Mouse (Mus musculus): ENCODE measurements around the gene Man1b1.

Gene Man1b1

DNA sequence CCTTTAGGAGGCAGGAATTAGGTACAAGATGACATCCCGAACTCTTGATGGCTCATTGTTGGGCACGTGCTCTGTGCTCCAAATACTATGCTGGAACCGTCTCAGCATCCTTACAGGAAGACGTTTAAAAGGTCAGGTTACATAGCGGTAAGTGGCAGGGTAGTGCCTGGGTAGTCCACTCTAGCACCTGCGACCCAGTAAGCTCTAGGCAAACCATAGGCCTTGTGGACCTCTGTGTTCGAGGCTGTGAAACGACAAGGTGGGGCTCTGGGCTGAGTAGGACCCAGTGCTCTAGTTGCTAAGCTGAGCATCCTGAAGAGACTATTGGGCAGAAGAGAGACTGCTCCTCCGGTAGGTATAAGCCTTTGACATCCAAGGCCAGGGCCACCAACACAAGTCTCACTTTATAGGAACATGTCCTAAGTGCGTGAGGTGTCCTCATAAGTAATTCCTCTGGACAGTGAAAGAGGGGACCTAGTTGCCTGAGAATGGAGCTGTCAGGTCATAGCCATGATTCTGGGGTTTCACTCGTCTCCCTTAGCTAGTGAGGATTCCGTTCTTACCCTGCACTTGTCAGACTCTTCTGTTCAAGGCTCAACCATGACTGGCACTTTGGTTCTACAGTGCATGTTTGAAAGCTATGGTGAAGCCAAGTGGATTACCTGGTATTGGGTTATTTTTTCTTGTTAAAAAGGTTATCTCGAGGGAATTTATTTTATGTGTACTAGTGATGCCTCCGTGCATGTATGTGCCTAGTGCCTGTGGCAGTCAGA, 26.4 kb upstream of the Man1b1 start:
- DNase-seq (ENCODE audit: low spot score), result no peak

DNA sequence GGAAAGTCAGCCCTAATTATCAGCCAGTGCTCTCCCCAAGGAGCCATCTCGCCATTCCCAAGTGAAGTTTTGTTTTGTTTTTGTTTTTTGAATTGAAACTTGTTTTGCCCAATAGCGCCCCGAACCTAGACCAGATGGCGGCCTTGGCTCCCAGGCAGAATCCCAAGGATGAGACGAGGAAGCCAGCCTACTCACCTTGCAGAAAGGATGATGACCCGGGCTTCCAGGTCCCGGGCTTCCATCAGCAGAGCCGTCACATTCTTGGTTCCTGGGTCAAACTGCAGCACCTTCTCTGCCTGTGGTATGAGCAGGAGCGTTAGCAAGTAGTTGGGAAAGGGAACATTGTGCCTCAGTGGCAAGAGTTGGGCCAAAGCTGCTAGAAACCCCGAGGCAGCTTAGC, 22.0 kb upstream of the Man1b1 start:
- no peak for DNase-seq (ENCODE audit: low spot score)

DNA sequence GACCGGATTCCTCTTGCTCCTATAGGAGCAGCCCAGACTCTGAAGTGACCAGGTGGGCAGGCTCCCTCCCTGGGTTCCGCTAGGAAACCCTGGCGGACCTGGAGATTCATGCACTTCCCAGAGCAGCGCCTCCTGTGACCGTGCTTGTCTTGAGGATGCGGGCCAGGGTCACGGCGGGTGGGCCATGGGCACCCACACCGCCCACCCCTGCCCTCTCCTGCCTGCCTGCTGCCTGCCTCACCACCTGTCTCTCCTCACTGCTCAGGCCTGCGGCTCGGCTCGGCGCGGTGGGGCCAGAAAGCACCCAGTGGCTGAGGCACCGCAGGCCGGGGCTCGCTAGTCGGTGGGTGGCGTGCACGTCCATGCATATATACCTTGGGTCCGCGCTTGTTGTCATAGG, 21.2 kb upstream of the Man1b1 start:
- DNase-seq (ENCODE audit: low spot score), result no peak

DNA sequence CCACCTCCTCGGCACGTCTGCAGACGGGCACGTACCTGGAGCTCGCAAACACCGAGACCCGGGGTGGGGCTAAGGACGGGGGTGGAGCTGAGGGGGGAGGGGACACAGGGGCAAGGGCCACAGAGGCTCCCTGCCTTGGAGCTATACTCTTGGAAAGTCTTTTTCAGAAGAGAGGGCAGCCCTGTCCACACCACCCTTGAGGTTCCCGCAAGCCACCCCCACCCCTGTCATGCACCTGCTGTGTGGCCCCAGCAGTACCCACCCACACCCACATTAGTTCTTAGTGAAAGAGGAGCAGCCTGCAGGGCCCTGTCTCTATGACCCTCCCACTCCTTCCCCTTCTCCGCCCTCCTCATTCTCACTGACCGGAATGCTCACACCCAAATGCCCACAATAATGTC, 20.6 kb upstream of the Man1b1 start:
- DNase-seq (ENCODE audit: low spot score), result no peak

DNA sequence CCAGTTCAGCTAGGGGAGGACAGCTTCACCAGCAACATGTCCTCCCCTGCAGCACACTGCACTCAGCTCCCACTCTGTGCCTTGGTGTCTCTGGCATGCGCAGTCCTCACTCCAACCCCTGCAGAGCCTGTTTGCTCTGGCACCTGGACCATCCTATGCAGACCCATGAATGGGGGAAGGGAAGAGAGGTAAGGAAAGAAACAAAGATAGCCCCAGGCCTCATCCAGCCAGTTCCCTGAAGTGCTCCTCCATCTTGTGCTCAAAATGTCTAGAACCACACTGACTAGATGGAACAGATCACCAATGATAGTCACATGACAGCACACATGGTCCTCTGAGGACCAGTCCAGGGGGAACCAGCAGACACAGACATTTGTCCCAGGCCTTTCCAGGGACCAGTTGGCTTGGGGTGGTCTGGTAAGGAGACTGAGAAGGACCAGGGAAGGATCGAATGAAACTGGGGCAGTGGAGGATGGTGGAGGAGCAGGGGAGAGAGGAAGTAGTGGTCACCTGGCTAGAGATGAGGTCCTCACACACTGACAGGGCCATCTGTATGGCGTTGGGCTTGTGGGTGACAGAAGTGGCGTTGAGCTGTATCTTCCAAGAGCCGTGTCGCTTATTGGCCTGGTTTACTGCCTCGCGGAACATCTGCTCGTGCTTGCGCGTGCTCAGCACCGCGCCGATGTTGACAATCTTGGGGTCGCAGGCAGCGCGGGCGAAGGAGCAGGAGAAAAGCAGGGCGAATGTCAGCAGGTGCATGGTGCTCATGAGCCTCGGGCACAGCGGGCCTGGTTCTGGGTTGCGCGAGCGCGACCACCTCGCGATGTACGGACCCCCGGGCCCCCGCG, 13.8 kb upstream of the Man1b1 start:
- DNase-seq (ENCODE audit: low spot score), result no peak

DNA sequence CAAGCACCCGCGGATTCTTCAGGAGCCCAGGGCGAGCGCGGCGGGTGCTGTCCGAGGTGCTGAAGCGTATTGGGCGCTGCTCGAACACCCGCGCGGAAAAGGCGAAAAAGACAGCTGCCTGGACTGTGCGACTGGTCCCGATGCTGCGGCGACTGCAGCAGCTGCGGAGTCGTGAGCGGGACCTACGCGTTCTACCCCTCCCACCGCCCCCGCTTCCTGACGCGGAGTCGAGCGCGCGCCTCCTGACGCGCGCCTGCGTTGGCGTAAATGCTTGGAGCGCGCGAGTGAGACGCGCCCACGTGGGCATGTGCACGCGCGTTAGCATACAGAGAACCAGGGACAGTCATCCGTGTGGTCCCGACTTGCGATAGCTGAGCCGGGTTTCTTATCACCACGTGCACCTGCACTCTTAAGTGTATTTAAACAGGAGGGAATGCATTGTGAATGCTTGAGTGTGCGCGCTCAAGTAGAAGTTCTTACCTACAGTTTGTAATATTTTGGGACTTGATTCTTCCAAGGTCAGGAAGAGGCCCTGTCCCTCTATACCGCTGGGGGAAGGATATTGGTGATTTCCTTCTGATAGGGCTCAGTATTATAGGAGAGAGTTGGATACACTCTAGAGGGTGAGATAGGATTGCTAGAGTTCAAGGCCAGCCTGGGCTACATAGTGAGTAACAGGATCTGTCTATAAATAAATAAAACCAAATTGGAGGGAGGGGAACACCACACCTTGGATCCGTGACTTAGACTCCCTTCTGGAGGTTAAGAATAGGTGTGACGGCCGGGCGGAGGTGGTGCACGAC, 13.0 kb upstream of the Man1b1 start, which contains the start of gene Grin1:
Grin1 (minus strand) TSS at position 217 of the 803 bp plus-strand sequence.
- no peak for DNase-seq (ENCODE audit: low spot score)

DNA sequence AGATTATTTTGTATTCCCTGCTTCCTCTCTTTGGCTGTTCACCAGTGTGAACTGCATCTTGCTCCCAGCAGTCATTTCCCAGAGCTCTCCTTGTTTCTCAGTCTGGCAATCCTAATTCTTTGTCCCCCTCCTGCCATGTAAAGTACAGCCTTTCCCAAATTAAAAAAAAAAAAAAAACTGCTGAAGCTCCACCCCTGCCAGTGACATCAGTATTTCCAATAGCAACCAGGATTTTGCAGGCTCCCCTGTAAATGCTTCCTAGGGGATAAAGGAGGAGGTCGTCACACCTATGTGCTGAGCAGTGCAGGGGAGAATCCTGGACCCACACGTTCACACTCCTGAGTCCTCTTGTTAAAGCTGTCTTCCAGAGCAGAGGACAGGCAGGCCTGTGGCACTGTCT, 12.1 kb upstream of the Man1b1 start:
- no peak for DNase-seq (ENCODE audit: low spot score)

DNA sequence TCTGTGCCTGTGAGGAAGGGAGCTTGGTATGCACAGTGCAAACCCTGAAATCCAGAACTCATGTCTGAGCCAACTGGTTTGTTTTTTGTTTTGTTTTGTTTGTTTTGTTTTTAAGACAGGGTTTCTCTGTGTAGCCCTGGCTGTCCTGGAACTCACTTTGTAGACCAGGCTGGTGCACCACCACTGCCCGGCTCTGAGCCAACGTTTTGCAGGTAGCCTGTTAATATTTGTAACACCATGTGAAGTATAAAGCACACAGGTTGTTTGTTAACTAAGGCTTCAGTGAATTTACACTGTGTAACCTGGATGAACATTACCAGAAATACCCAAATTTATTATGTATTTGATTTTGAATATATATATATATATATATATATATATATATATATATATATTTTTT, 6.1 kb upstream of the Man1b1 start:
- no peak for DNase-seq (ENCODE audit: low spot score)

DNA sequence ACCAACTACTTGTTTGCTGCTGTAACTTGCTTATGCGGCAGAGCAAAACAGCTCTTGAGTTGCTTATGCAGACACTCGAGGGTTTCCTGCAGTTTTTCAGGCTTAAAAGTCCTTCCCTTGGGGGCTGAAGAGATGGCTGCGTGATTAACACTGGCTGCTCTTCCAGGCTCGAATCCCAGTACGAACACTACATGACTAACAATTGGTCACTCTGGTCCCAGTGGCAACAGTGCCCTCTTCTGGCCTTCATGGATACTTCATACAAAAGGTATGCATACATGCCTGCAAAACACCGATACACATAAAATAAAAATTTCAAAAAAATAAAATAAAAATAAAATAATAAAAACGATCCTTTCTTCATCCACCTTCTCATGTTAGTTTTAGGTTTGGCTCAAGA, 3.7 kb upstream of the Man1b1 start:
- DNase-seq (ENCODE audit: low spot score), result no peak

DNA sequence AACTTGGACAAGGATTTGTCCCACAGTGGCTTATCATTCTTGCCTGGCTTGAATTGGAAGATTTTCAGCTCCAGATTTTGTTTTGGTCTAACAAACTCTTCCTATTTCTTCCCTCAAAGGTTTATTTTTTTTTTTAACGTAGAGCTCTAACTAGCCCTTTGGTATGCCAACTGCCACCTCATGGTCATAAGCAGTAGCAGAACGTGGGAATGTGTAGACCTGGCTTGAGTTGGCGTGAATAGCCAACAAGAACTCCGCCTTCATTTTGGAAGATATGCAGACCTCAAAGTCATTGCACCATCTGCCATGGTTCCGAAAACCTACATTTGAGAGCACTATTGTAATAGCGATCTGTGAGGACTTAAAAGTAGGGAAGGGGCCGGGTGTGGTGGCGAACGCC, 668 bp upstream of the Man1b1 start:
- no peak for DNase-seq (ENCODE audit: low spot score)

DNA sequence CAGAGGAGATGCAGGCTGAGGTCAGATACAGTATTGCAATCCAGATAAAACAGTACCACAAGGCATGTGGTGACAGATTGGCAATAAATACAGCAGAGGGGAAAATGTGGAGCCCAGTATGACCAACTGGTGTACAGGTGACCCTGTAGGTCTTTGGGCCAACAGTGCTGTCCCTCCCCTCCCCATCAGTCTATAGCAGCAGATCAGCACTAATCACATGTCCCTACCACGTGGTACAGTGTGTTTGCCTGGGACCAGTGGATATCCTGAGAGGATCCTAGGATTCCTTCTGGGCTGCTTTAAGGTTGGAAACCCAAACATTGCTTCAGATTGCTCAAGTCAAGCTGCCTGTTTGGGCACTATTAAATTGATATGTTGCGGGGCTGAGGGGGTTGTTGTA, 1.4 kb downstream of the Man1b1 start:
- DNase-seq (ENCODE audit: low spot score), result no peak

DNA sequence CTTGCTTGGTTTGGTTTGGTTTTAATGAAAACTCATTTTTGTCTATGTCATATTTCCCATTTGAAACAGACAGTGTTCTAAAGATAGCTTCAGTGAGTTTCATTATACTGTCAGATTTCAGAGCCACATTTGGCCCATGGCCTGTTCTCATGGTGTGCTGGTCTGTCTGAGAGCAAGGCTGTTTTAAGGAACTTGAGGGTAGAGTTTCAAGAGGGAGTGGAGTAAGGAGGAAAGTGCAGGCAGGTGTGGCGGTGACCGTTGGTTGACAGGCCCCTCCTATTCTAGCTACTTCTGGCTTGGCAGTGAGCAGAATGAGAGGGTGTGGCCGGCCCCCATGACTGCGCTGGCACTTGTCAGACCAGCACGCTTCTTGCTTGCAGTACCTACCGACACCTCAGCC, 6.2 kb downstream of the Man1b1 start:
- DNase-seq (ENCODE audit: low spot score), result no peak

DNA sequence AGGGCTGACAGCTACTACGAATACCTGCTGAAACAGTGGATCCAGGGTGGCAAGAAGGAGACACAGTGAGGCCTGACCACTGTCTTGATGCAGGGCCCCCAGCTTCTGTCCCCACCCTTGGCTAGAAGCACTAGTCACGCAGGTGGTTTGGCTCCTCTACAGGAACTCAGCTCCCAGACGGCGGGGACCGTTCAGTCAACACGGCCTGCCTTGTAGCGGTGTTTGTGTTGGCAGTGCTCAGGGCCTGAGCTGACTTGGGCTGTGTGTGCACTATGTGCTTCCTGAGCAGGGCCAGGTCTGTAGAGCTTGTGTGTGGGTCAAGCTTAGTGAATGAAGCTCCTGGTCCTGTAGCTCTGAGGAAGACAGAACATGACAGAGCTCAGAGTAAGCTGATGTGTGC, 16.0 kb downstream of the Man1b1 start:
- no peak for DNase-seq (ENCODE audit: low spot score)

DNA sequence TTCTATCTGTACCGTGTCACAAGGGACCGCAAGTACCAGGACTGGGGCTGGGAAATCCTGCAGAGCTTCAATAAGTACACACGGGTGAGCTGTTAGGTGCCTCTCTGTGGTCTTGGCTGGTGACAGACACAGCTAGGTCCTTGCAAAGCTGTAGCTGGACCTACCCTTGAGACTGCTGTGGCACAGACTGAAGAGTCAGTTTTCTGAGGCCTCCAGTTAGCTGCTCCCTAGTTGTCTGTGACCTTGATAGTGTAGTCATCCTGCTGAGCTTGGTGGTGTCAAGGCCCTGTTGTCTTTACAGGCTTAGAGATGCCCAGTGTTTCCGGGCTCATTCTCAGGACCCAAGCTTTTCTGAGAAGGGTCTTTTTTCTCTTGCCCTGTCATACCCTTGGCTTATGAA, 17.4 kb downstream of the Man1b1 start:
- DNase-seq (ENCODE audit: low spot score), result no peak

DNA sequence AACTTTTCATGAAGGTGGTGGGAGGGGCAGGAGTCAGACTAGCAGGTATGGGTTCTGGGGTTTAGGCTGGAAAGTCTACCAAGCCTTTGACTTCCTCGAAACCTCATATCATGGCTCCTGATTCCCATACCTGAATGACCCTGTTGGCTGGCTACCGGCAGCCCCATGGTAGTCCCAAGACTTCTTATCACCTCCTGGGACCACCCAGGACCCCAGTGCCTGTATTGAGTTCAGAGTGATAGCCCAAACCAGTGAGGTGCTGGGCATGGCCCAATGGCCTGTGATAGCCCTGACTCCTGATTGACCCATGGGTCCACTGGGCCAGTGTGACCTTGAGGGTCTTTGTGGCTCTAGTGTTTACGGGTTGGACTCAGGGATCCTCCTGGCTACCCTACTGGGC, 18.6 kb downstream of the Man1b1 start:
- no peak for DNase-seq (ENCODE audit: low spot score)

DNA sequence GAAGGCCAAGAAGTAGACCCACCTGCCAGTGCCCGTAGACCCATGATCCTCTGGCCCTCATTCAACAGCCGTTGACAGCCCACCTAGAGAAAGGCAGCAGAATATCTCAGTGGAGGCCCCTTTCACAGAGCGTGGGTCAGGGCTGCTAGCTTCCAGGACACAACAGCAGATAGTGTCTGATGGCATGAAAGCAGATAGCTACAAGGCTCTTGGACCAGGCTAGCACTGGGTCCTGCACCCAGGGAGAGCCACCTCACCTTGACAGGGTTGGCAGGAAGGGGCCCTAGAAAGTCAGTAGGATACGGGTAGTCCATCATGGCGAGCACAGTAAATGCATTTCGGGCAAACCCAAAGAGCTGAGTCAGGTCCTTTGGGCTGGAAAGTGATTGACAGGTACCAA, 22.1 kb downstream of the Man1b1 start:
- no peak for DNase-seq (ENCODE audit: low spot score)

DNA sequence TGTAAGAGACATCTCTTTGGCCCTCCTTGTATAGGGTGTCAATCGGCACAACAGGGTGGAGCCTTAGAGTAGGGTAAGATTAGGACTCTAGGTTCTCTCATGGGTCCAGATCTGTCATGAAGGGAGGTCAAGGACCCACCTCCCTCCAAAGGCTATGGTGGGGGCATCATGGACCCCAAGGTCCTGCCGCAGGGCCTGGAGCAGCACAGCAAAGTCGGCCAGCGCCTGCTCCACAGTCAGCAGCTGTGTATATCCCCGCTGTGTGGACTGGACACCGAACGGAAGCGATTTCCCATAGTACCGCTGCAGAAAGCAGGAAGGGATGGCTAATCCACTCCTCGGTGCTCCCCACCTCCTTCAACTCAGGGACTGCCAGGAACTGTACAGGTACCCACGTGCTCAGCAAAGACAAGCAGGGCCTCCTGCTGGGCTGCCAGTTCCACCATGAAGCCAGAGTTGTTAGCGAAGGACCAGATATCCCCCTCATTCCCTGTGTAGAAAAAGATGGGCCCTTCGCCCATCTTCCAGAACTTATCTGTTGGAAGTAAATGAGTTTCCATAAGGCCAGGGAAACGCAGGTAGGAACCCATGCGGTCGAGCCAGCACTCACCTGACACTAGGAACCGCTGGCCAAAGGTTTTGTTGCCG, 23.4 kb downstream of the Man1b1 start:
- no peak for DNase-seq (ENCODE audit: low spot score)

DNA sequence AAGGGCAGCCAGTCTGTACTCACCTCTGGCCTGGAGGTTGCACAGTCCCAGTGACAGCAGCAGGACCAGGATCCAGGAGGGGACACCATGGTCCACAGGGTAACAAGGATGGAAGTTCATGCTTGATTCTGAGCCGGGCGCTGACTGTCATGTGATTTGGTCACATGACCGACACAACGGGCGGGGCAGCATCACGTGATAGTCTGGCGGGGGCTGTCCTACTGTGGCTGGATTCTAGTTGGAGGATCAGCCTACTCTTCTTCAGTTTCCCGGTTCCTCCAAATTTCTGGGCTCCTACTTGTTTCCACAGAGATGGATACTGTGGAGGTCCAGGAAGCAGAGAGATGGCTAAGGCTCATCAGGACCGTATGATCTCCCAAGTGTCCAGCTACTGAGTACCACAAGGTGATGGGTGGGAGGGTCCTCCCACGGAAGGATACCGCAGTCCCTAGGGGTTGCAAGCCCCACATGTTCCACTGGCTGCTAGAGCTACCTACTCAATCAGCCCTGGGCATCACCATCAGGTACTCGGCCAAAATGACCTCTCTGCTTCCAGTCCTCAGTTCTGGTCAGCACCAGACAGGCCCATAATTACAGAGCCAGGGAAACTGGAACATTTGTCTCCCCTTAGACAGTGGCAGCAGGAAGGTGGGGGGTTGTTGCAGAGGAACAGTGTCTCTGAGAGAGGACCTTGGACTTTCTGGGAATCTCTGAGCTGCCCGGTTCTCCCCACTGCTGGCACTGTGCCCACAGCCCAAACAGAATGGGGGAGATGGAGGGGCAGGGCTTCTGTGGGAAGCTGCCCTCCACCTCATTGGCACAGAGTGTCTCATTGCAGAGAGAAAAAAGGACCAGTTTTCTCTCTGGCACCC, 24.3 kb downstream of the Man1b1 start, which contains the start of gene Dpp7:
Dpp7 (minus strand) TSS at position 152 of the 872 bp plus-strand sequence.
- DNase-seq (ENCODE audit: low spot score), result no peak

DNA sequence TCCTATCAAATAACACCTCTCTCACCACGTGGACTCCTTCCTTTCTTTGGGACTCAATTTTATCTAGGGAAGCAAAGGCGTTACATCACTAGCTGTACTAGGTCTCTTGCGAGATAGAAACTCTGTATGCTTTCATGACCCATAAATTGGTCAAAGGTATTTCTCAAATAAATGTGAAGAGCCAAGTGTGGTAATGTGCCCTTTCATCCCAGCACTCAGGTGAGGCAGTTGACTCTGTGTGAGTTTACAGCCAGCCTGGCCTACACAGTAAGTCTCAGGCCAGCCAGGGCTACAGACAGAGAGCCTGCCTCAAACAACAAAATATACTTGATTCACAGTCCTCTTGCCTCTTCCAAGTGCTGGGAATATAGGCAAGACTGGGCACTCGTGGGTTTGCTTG, 27.7 kb downstream of the Man1b1 start:
- DNase-seq (ENCODE audit: low spot score), result no peak

DNA sequence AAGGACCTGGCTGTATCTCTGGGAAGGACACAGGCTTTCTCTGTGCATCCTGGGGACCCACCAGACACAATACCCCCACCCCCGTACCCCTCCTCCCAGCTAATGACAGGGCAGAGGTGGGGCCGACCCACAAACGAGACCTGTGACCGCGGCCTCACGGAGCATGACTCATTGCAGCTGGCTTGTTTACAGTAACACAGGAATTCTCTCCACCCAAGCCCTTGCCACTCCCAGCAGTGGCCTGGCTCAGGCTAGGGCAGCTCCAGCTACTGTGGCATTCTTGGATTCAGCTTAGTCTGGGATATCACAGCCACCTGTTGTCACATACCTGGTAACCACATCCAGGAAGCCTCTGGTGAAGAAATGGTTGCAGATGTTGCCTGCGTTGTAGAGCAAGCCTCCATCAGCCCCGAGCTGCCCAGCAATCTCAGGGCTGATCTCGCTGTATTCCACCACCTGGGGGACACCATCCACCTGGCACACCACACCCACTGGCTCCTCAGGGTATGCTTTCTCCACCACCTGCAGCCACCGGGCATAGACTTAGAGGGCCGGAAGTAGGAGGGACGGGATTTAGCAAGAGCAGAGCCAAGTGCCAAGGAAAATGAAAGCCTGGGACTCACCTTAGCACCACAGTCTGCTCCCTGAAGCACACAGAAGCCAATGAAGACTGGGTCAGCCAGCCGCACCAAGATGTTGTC, 31.5 kb downstream of the Man1b1 start:
- no peak for DNase-seq (ENCODE audit: low spot score)
